Mouse (Mus musculus) c-Kit-positive CD71-positive TER-119-negative erythroid progenitor cells, embryonic 14.5 days (primary cell): Measurements from ENCODE around the gene Dcun1d4.

Experiments used
- DNase-seq: peaks from one replicate; pipeline ENCODE4 v3.0.0-alpha.2; 2013; ENCODE audit warnings: low read depth

Dcun1d4 gene

GRCm38 (mm10) chr5:73598943-73599695 is 118.3 kb downstream of the Dcun1d4 start:
- DNase-seq: no peak

- no peak for DNase-seq
Observed at GRCm38 (mm10) chr5:73599991-73600390, 119.2 kb downstream of the Dcun1d4 start.

- DNase-seq: no peak
Observed at GRCm38 (mm10) chr5:73601361-73601763, 120.6 kb downstream of the Dcun1d4 start.

GRCm38 (mm10) chr5:73602865-73603264 is 122.1 kb downstream of the Dcun1d4 start:
- DNase-seq: no peak

- no peak for DNase-seq
Observed at GRCm38 (mm10) chr5:73604542-73604941, 123.7 kb downstream of the Dcun1d4 start.

GRCm38 (mm10) chr5:73604964-73605363 is 124.2 kb downstream of the Dcun1d4 start:
- DNase-seq: no peak
